Mouse (Mus musculus): ENCODE data around the gene Tmem234. TPM values are rescaled to one million over a fixed set of nuclear protein-coding genes. Genes with fewer than 3 reads are reported as not detected.

The Tmem234 gene
- polyA plus RNA-seq, 1 experiment from 2014 or later: 193 TPM

- no peaks in the 10 kb centered on the region for H3K9me3 ChIP-seq
- H3K27me3 ChIP-seq: no peaks in the 10 kb centered on the region
- no peaks in the 10 kb centered on the region; the same call in 1 of the 2 replicates for H3K4me1 ChIP-seq (replicated peaks)
- no peak overlapping the region for H3K4me2 ChIP-seq
- no peak overlapping the region for H3K4me3 ChIP-seq
- WGBS: 89% methylated on average over 6 of the region's 6 CpGs
- H3K9ac ChIP-seq: no peak overlapping the region
- H3K27ac ChIP-seq (replicated peaks): no peak overlapping the region
- H3K36me3 ChIP-seq: no peaks in the 10 kb centered on the region
- no peak for ATAC-seq (ENCODE audit: low read depth)
These were observed 30.4 kb upstream of the Tmem234 start for GRCm38 (mm10) chr4:129570028-129570427.

GRCm38 (mm10) chr4:129571551-129572084 lies 28.9 kb upstream of the Tmem234 start:
- no peaks in the 10 kb centered on the region for H3K27me3 ChIP-seq
- ATAC-seq (ENCODE audit: low read depth): no peak
- no peak overlapping the region for H3K4me3 ChIP-seq
- WGBS: 80% methylated on average over 8 of the region's 8 CpGs
- no peak overlapping the region for H3K9ac ChIP-seq
- H3K27ac ChIP-seq (replicated peaks): no peak overlapping the region
- H3K9me3 ChIP-seq: no peaks in the 10 kb centered on the region
- H3K36me3 ChIP-seq: no peaks in the 10 kb centered on the region
- no peak overlapping the region for H3K4me2 ChIP-seq
- H3K4me1 ChIP-seq (replicated peaks): no peaks in the 10 kb centered on the region; the same call in 1 of the 2 replicates

GRCm38 (mm10) chr4:129572236-129573092 lies 28.0 kb upstream of the Tmem234 start:
- no peak overlapping the region for H3K4me3 ChIP-seq
- H3K9me3 ChIP-seq: no peaks in the 10 kb centered on the region
- no peak overlapping the region for H3K27ac ChIP-seq (replicated peaks)
- ATAC-seq (ENCODE audit: low read depth): no peak
- H3K9ac ChIP-seq: no peak overlapping the region
- 88% methylated on average over 13 of the region's 13 CpGs for WGBS
- H3K4me2 ChIP-seq: no peak overlapping the region
- no peaks in the 10 kb centered on the region for H3K36me3 ChIP-seq
- H3K4me1 ChIP-seq (replicated peaks): peaks cover 8% of the 10 kb centered on the region
- no peaks in the 10 kb centered on the region for H3K27me3 ChIP-seq

- Histone ChIP-seq H3K9me3 (no peaks in the 10 kb centered on the region), H3K27ac (replicated peaks) (no peak overlapping the region), H3K4me3 (no peak overlapping the region), H3K36me3 (no peaks in the 10 kb centered on the region), H3K27me3 (no peaks in the 10 kb centered on the region), H3K4me2 (no peak overlapping the region), H3K9ac (no peak overlapping the region), H3K4me1 (replicated peaks) (peaks cover 8% of the 10 kb centered on the region)
- no peak for ATAC-seq (ENCODE audit: low read depth)
- WGBS: 99% methylated on average over 4 of the region's 4 CpGs
These were observed 27.4 kb upstream of the Tmem234 start for GRCm38 (mm10) chr4:129573093-129573370.

- no peaks in the 10 kb centered on the region for H3K27me3 ChIP-seq
- WGBS: 94% methylated on average over 8 of the region's 8 CpGs
- H3K36me3 ChIP-seq: no peaks in the 10 kb centered on the region
- ATAC-seq (ENCODE audit: low read depth): no peak
- no peak within 1 kb of the TSS for H3K27ac ChIP-seq (replicated peaks)
- H3K4me1 ChIP-seq (replicated peaks): peaks cover 8% of the 10 kb centered on the region
- no peaks in the 10 kb centered on the region for H3K9me3 ChIP-seq
- no peak within 1 kb of the TSS for H3K9ac ChIP-seq
- no peak within 1 kb of the TSS for H3K4me3 ChIP-seq
- H3K4me2 ChIP-seq: no peak within 1 kb of the TSS
These were observed 27.0 kb upstream of the Tmem234 start, which contains the start of gene Lck for GRCm38 (mm10) chr4:129573430-129573829. Gene Lck, minus strand, starts transcription at chr4:129573641.

GRCm38 (mm10) chr4:129575171-129575844 lies 25.2 kb upstream of the Tmem234 start:
- Histone ChIP-seq H3K4me2 (no peak overlapping the region), H3K27ac (replicated peaks) (no peak overlapping the region), H3K9ac (no peak overlapping the region), H3K4me3 (no peak overlapping the region), H3K4me1 (replicated peaks) (peaks cover 8% of the 10 kb centered on the region), H3K9me3 (no peaks in the 10 kb centered on the region), H3K36me3 (no peaks in the 10 kb centered on the region), H3K27me3 (no peaks in the 10 kb centered on the region)
- 41% methylated on average over 7 of the region's 8 CpGs for WGBS
- no peak for ATAC-seq (ENCODE audit: low read depth)

- ATAC-seq (ENCODE audit: low read depth): no peak
- Histone ChIP-seq H3K4me1 (replicated peaks) (peaks cover 8% of the 10 kb centered on the region), H3K27me3 (no peaks in the 10 kb centered on the region), H3K27ac (replicated peaks) (no peak overlapping the region), H3K9ac (no peak overlapping the region; the same call in 1 of the 2 replicates), H3K9me3 (no peaks in the 10 kb centered on the region), H3K4me2 (peak overlapping the region; percentile 31), H3K4me3 (no peak overlapping the region), H3K36me3 (no peaks in the 10 kb centered on the region)
- 29% methylated on average over 21 of the region's 21 CpGs for WGBS
These were observed 23.5 kb upstream of the Tmem234 start for GRCm38 (mm10) chr4:129576863-129577491.

- no peaks in the 10 kb centered on the region for H3K36me3 ChIP-seq
- H3K4me1 ChIP-seq (replicated peaks): peaks cover 8% of the 10 kb centered on the region
- 80% methylated on average over 7 of the region's 7 CpGs for WGBS
- H3K9me3 ChIP-seq: no peaks in the 10 kb centered on the region
- H3K9ac ChIP-seq: no peak overlapping the region
- no peaks in the 10 kb centered on the region for H3K27me3 ChIP-seq
- no peak overlapping the region for H3K4me2 ChIP-seq
- H3K4me3 ChIP-seq: no peak overlapping the region
- no peak for ATAC-seq (ENCODE audit: low read depth)
- no peak overlapping the region for H3K27ac ChIP-seq (replicated peaks)
These were observed 22.8 kb upstream of the Tmem234 start for GRCm38 (mm10) chr4:129577688-129578087.

- Histone ChIP-seq H3K27ac (replicated peaks) (no peak within 1 kb of the TSS), H3K36me3 (no peaks in the 10 kb centered on the region), H3K9me3 (no peaks in the 10 kb centered on the region), H3K4me2 (peak within 1 kb of the TSS; percentile 31), H3K9ac (no peak within 1 kb of the TSS), H3K4me3 (no peak within 1 kb of the TSS), H3K4me1 (replicated peaks) (peaks cover 8% of the 10 kb centered on the region), H3K27me3 (no peaks in the 10 kb centered on the region)
- no peak for ATAC-seq (ENCODE audit: low read depth)
- 79% methylated on average over 5 of the region's 5 CpGs for WGBS
These were observed 22.0 kb upstream of the Tmem234 start, which contains the start of gene Fam167b for GRCm38 (mm10) chr4:129578466-129578865. Gene Fam167b, minus strand, starts transcription at chr4:129578549.

GRCm38 (mm10) chr4:129580347-129580746 lies 20.1 kb upstream of the Tmem234 start:
- H3K4me3 ChIP-seq: no peak overlapping the region
- H3K9me3 ChIP-seq: no peaks in the 10 kb centered on the region
- WGBS: 77% methylated on average over 7 of the region's 7 CpGs
- no peaks in the 10 kb centered on the region for H3K36me3 ChIP-seq
- no peak overlapping the region for H3K9ac ChIP-seq
- H3K27me3 ChIP-seq: no peaks in the 10 kb centered on the region
- no peak overlapping the region for H3K27ac ChIP-seq (replicated peaks)
- ATAC-seq (ENCODE audit: low read depth): no peak
- no peak overlapping the region for H3K4me2 ChIP-seq
- H3K4me1 ChIP-seq (replicated peaks): peaks cover 16% of the 10 kb centered on the region

- no peaks in the 10 kb centered on the region for H3K27me3 ChIP-seq
- H3K4me1 ChIP-seq (replicated peaks): peaks cover 13% of the 10 kb centered on the region
- WGBS: 78% methylated on average over 1 of the region's 1 CpGs
- H3K27ac ChIP-seq (replicated peaks): no peak overlapping the region
- H3K9me3 ChIP-seq: no peaks in the 10 kb centered on the region
- H3K9ac ChIP-seq: no peak overlapping the region
- no peak for ATAC-seq (ENCODE audit: low read depth)
- no peak overlapping the region for H3K4me2 ChIP-seq
- no peaks in the 10 kb centered on the region for H3K36me3 ChIP-seq
- H3K4me3 ChIP-seq: no peak overlapping the region
These were observed 18.2 kb upstream of the Tmem234 start for GRCm38 (mm10) chr4:129582251-129582650.

- no peak for ATAC-seq (ENCODE audit: low read depth)
- Histone ChIP-seq H3K27ac (replicated peaks) (no peak overlapping the region), H3K4me3 (peak overlapping the region; percentile 38; the same call in 1 of the 2 replicates), H3K4me1 (replicated peaks) (peaks cover 10% of the 10 kb centered on the region), H3K9me3 (no peaks in the 10 kb centered on the region), H3K9ac (peak overlapping the region; percentile 66; the same call in 1 of the 2 replicates), H3K36me3 (no peaks in the 10 kb centered on the region), H3K4me2 (peak overlapping the region; percentile 59), H3K27me3 (no peaks in the 10 kb centered on the region)
- 74% methylated on average over 1 of the region's 1 CpGs for WGBS
These were observed 16.1 kb upstream of the Tmem234 start for GRCm38 (mm10) chr4:129584370-129584769.
